Mouse (Mus musculus) right cerebral cortex, postnatal 25 days (tissue): ENCODE data around the gene Srf.
A peak's percentile ranks its signal among the peaks of the same experiment; 100 is the strongest.

Source experiments
- DNase-seq: peaks from one replicate; pipeline ENCODE4 v3.0.0; 2022

Srf gene

DNA sequence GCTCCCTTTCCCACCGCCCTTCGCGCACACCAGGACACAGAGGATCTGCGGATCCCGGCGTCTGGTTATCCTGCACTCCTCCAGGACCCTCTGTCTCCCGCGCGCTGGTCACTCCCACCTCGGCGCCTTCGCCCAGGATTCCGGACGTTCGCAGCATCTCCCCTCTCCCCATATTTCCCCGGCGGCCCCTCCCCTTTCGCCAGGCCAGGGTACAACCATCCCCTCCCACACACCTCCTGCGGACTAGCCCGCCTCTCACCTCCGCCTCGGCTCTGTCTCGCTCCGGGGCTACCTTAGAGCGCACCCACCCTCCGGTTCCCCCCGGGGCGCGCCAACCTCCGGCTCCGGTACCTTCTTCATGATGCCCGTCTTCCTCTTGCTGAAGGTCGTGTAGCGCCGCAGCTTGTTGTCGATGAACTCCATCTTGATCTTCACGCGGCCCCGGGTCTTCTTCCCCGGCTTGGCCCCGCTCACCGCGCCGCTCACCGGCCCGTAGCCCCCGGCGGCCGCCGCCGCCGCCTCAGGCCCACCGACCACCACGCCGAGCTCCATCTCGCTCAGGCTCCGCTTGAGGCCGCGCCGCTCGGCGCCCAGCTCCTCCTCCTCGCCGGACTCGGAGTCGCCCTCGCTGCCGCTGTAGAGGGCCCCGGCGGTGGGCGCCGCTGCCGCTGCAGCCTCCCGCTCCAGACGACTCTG lies 850 bp downstream of the Srf start:
- DNase-seq, result no peak

GRCm38 (mm10) chr17:46554646-46554976 lies 1.4 kb downstream of the Srf start:
- DNase-seq, result peak; percentile 61

DNA sequence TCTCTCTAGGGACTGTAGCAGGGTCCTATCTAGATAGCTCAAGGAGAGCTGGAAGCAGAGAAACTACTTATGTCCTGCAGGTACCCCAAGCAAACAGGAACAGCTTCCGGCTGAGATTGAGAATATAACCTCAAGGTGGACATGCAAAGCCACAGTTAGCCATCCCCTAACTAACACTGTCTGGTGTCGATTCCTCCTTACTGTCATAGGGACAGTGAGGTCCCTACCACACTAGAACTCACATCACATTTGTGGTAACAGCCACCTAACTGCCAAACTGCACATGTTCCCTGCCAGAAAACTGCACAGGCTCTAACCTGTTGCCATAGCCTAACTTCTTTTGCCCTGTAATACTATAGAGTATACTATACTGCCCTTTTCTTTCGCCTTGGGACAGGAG lies 2.0 kb downstream of the Srf start:
- DNase-seq, result no peak

- DNase-seq, result no peak
Observed at GRCm38 (mm10) chr17:46553469-46553868, 2.5 kb downstream of the Srf start.

GRCm38 (mm10) chr17:46552841-46553423 lies 3.0 kb downstream of the Srf start:
- DNase-seq, result peak; percentile 94

DNA sequence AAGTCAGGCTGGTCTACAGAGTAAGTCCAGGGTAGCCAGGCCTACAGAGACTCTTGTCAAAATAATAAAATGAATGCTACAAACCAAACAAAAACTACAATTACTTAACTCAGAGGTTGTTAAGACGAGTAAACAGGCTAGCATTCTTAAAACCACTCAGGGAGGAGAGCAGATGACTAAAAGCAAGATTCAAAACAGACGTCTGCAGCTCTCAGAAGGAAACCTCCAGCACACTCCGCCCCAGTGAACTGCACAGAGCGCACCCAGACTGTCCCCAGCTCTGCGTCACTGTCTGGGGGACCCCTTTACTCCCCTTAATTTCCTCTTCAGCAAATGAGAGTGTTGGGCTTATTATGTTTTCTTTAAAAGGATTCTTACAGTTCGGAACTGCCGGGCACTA lies 3.8 kb downstream of the Srf start:
- no peak for DNase-seq

GRCm38 (mm10) chr17:46551369-46551768 lies 4.6 kb downstream of the Srf start:
- DNase-seq, result no peak

DNA sequence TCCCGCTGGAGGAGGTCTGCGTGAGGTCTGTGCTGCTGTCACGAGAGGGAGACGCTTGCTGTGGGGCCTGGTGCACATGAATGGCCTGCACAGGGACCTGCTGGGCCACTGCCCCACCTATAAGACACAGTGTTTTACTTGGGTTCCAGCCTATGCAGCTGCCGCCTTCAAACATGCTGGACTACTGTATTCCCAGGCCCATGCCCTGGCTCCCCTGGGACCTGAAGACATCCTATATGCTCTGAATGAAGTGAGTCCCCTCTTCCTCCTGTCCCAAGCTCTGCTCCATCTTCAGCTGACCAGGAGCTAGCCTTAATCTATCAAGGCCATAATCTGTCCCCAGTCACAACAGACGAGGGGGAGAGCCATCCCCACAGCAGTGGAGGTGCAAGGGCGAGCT lies 5.1 kb downstream of the Srf start:
- no peak for DNase-seq

DNA sequence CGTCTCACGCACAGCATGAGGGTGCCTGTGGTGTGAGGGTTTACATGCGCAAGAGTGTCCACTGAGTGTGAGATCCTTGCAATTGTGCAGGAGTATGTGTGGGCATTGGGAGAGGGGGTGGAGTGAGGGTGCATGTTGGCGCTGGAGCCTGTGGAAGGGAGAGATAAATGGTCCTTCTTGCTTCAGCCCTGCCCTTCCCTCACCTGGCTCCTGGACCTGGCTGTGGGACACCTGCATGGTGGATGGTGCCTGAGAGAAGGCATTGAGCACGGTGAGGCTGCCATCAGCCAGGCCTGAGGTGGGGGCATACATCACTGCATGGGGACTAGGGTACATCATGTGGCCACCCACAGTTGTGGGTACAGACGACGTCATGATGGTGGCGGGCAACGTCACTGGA lies 6.3 kb downstream of the Srf start:
- no peak for DNase-seq

- no peak for DNase-seq
Observed at GRCm38 (mm10) chr17:46549193-46549592, 6.8 kb downstream of the Srf start.

DNA sequence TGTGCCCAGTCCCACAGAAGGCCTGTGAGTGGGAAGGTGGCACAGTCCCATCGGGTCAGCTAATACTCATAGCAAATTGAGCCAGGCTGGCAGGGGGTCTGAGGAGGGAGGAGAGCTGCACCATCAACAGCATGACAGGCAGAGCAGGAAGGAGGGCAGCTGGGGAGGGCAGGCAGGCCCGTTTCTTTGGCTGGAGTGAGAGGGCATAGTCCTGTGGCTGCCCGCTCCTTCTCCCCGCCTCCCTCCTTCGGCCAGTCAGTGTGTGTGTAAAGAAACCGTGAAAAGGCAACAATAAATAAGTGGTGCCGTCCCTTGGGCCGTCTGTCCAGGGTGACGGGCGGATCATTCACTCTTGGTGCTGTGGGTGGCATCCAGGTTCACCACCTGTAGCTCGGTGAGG lies 7.2 kb downstream of the Srf start:
- DNase-seq, result no peak

DNA sequence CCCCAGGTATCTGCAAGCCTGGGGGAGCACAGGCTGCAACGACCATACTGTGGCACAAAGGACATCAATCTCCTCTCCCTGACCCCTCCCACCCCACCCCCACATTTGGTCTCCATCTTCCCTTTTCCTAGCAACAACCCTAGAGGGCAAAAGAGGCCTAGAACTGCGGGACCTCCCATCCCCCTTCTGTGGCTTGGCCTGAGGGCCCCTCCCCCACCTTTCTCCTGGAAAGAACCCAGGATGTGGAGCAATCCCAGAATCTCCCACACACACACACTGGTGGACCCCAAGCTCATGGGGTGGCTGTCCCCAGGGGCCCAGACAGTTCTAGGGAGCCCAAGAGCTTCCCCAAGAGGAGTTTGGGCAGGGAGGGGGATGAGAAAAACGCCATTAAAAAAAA lies 8.1 kb downstream of the Srf start:
- no peak for DNase-seq

DNA sequence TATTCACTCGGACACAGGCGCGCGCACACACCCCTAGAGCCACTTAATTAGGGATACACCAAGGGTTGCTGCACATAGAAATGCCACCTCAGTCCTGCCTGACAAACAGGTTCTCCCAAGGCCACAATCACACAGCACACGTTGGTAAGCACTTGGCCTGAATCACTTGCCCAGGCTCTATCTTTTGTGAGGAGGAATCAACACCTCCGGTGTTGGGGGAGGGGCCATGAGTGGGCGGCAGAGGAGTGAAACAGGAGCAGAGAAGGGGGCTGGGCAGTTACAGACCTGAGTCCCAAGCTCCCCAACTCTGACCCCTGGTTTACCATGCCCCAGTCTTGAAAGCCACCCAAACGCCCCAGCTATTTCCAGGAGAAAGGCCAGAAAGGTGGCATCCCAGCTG lies 9.0 kb downstream of the Srf start:
- DNase-seq, result no peak

DNA sequence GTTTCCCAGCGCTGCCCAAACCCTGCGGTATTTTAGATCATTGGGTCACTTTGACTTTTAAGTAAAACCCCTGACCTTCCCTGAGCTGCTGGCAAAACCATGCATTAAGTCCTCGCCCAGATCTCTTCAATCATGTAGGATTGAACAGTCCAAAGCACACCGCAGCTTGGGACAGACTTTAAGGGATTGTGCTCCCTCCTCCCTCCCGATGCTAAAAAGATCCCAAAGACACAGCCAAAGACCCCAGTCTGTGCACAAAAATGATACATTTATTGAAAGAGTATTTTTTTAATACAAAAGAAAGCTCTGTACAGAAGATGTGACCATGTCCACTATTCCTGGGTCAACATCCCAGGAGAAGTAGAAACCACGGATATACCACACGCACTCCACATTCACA lies 9.4 kb downstream of the Srf start:
- DNase-seq, result no peak

- DNase-seq, result peak; percentile 93
Observed at GRCm38 (mm10) chr17:46545813-46546564, 10.0 kb downstream of the Srf start, which contains the start of gene Cul9. Gene Cul9 (minus strand): TSS chr17:46546388.

DNA sequence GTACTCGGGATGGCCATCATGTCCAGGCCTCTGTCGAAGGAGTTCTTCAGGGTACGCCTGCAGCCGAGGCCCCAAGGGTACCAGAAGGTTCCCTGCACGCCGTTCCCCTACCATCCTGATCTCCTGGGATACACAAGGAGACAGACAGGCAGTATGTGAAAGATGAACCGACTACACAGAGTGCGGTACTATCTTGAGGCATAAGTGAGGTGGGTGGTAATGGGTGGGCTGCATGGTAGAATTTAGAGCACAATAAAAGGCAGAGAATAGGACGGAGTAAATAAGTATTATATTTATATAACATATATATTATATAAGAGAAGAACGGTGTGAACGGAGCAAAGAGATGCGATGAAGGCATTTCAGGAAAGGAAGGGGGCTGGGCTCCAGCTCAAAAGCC lies 12.3 kb downstream of the Srf start:
- no peak for DNase-seq

GRCm38 (mm10) chr17:46525579-46526307 lies 30.2 kb downstream of the Srf start:
- DNase-seq, result peak; percentile 47

DNA sequence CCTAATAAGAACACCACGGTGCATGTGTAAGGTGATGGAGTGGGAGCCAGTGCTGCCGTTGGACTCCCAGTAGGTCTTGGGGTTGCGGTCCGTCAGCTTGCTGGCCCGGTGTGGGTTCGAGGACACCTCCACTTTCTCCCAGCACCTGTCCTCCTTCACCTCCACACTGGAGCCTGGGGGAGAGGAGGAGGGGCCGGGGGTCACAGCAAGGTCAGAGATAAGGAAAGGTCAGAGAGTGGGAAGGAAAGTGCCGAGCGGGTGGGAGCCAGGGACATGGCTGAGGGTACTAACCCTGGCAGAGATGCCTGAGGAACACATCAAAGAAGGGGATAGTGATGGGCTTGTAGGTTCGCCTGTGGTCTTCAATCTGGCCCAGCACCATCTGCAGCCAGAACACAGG lies 30.9 kb downstream of the Srf start:
- no peak for DNase-seq

GRCm38 (mm10) chr17:46521963-46522668 lies 33.9 kb downstream of the Srf start:
- DNase-seq, result no peak

DNA sequence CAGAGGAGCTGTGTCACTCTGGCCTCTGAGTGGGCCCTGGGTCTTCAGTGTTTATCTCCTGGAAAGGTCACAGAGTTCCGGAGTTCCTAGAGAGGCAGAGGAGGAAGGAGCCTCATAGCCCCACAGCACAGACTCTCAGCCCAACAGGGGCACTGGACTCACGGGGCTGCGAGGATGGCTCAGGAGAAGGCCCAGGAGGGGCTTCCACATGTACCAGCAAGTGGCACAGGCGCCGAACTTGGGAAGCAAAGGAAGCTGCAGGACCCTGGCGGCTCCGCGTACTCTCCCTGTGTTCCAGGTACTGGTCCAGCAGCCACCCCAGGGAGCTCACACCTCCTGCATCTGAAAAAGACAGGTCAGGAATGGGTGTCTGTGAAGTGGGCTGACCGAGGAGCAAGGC lies 34.8 kb downstream of the Srf start:
- no peak for DNase-seq

DNA sequence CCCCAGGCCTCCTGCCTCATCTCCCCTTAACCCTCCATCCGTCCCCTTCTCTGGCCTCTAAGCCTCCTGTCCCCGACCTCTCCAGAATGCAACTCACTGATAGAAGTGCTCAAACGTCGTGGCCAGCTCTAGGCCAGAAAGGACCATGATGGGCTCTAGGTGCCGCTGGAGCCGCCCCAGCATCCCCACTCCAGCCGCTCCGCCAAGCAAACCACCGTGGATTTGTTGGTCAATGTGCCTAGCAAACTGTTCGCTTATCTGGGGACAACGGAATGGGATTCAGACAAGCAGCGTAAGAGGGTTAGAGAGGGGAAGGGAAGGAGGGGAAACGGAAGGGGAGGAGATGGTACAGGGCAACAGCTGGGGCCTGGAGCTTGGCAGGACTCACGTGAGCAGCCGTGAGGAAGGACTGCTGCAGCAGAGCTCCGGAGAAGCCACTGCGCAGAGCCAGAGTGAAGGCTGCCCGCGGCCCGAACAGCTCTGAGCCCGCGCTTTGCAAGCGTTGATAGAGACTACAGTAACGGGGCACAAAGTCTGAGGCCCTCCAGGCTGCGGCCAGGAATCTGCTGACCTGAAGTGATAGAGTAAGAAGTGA lies 35.5 kb downstream of the Srf start:
- DNase-seq, result no peak

- DNase-seq, result no peak
Observed at GRCm38 (mm10) chr17:46519971-46520370, 36.0 kb downstream of the Srf start.

GRCm38 (mm10) chr17:46513329-46513728 lies 42.6 kb downstream of the Srf start:
- DNase-seq, result no peak
